Mouse (Mus musculus): ENCODE data around the gene Nid2. TPM values are rescaled to one million over a fixed set of nuclear protein-coding genes. Genes with fewer than 3 reads are reported as not detected.

Gene Nid2
- polyA plus RNA-seq, 1 experiment from 2014 or later, result 1.9 TPM

DNA sequence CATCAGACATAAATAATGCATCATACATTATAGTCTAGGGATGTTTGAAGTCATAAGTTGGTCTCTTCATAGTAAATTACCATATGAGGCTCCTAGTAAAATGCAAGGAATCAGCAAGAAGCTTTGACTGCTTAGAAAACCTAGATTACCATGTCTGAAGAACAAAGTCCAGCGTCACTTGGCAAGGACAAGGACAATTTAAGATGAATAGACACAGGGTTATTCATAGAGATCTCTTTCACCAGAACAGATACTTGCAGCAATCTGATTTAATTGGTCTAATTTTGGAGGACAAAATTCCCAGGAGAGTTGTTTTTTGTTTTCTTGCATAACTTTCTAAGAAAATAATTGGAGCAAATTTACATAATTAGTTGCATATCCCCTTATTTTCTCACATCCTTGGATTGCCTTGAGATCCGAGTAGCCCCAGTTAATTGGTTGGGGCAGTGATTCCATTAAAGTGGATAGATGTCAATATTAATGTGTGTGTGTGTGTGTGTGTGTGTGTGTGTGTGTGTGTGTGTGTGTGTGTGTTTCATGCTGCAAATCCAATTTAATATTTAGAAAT is 30.9 kb upstream of the Nid2 start:
- in situ Hi-C loops (cut with MboI; ENCODE audit: low pct_unique_long_range_greater_than_20kb), result no loop called here
- no peak for TF ChIP-seq CTCF (IDR thresholded peaks at IDR 0.05)
- ATAC-seq, result no peak
- no peaks in the 10 kb centered on the region for H3K27me3 ChIP-seq
- CTCF ChIA-PET, result interaction anchor here (1.1 kb wide), 1 partner anchor 12 kb away, joined by 3 read pairs; no protein-coding TSS in a partner anchor
- DNase-seq (ENCODE audit: low read depth, low spot score), result no peak
- POLR2A ChIA-PET, result interaction anchor here (0.6 to 0.7 kb wide), 2 partner anchors 12 to 465 kb away, joined by 3 read pairs; no protein-coding TSS in a partner anchor

DNA sequence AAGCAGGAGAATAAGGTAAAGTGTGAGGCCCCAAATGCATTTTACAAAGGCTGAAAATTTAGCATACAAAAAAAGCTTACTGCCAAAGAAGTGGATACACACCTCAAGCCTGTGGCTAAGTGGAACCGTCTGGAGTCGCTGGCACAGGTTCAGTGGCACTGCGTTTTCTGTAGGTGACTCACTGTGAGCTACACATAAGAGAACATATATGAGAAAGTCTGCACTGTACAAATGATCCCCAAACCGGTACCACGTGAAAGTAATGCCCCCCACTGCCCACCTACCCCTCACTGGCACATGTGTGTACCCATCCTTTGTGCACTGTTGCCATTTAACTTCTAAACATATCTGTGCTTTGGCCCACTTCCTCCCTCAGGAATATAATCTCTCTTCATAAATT is 22.8 kb upstream of the Nid2 start:
- no peaks in the 10 kb centered on the region for H3K27me3 ChIP-seq
- POLR2A ChIA-PET, result no interaction called here
- no peak for DNase-seq (ENCODE audit: low read depth, low spot score)
- in situ Hi-C loops (cut with MboI; ENCODE audit: low pct_unique_long_range_greater_than_20kb), result no loop called here
- TF ChIP-seq CTCF (IDR thresholded peaks at IDR 0.05), result no peak
- CTCF ChIA-PET, result no interaction called here
- no peak for ATAC-seq

DNA sequence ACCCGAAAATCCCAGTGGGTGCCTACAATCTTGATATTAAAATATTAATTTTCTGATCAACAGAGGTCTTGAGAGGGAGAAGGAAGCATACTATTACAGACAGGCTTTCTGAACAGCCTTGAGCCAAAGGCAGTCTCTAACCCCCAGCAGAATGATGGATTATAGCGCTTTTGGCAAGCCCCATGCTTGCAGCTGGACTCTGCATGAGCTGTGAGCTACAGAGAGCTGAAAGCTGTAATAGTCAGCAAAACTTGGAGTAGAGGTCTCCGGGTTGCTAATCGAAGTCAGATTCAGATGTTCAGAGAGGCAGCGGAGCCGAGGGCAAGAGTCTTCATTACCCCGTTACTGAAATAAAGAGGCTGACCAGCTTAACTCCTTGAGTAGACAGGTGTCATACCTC is 22.3 kb upstream of the Nid2 start:
- ATAC-seq, result no peak
- ChIA-PET POLR2A (no interaction called here), CTCF (no interaction called here)
- TF ChIP-seq CTCF (IDR thresholded peaks at IDR 0.05), result no peak
- in situ Hi-C loops (cut with MboI; ENCODE audit: low pct_unique_long_range_greater_than_20kb), result no loop called here
- no peak for DNase-seq (ENCODE audit: low read depth, low spot score)
- no peaks in the 10 kb centered on the region for H3K27me3 ChIP-seq

DNA sequence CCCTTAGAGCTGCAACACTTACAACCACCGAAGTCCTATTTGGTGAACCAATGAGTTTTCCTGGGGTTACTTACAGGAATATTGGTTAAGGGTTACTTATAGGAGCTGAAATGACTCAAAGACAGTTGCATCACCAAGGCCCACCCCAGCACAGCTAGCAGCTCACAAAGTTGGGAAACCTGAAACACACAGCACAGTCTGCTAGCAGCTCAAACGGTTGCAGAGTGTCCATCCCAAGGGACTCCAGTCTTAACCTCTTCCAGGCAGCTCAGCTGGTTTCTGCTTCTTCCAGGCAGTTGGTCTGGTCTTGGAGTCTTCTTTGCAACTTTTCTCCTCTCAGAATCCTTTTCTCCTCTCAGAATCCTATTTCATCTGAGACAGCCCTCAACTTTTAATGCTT is 19.0 kb upstream of the Nid2 start:
- TF ChIP-seq CTCF (IDR thresholded peaks at IDR 0.05), result no peak
- in situ Hi-C loops (cut with MboI; ENCODE audit: low pct_unique_long_range_greater_than_20kb), result no loop called here
- POLR2A ChIA-PET, result no interaction called here
- CTCF ChIA-PET, result interaction anchor here (0.9 to 1.6 kb wide), 4 partner anchors 8 to 19 kb away, joined by 3 to 4 read pairs (median 3); no protein-coding TSS in a partner anchor
- ATAC-seq (no peak), DNase-seq (ENCODE audit: low read depth, low spot score) (no peak)
- no peaks in the 10 kb centered on the region for H3K27me3 ChIP-seq

DNA sequence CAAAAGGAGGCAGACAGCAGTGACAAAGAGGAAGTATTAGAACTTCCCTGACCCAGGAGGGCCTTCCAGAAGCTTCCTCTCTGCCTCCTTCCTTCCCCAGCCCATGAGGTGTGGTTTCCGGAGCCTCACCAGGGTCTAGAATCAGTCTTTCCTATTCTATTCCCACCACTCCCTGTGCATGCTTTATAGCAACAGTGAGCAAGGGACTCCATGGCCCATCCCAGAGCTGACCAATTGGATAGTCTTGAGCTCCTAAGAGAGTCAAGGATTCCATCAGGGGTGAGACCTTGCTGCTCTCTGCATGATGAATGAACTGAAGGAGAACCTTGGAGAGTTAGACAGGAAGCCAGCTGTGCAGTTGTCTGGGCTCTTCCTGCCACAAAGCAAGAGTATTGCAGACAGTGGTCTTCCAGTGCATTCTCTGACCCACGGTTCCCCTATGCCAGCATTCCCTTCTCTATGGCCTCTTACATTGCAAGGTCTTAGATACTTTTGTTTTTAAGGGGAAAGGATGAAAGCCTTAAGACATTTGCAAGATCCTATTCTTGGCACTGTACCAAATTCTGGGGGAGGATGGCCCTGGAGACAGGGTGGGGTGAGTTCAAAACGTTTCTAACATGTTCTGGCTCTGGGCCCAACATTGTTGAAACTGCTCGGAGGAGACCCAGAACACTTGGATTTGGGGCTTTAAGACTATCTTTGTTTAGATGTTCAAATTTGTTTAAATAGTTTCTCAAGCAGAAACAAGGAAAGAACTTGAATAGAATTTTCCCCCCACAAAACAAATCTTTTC is 17.4 kb upstream of the Nid2 start:
- ChIA-PET POLR2A (no interaction called here), CTCF (interaction anchor here (0.7 to 1.5 kb wide), 2 partner anchors 21 to 86 kb away, joined by 3 read pairs; no protein-coding TSS in a partner anchor)
- ATAC-seq (no peak), DNase-seq (ENCODE audit: low read depth, low spot score) (no peak)
- in situ Hi-C loops (cut with MboI; ENCODE audit: low pct_unique_long_range_greater_than_20kb), result no loop called here
- no peak for TF ChIP-seq CTCF (IDR thresholded peaks at IDR 0.05)
- no peaks in the 10 kb centered on the region for H3K27me3 ChIP-seq

DNA sequence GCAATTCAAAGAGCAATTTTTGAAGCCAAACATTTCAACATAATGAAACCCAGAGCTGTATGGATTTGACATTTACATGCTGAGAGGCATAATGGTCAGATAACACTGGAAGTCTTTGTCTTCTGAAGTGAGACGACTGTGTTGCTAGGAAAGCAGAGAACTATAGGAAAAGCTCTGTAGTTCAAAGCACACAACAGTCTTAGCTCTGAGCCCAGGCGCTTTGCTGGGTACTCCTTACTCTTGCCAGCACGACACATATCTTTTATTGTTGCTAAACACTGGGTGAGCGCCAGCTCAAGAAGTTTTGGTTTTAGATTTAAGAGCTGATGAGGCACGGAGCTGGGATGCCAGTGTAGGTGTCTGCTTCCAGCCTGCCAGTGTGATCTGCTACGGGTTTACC is 15.8 kb upstream of the Nid2 start:
- in situ Hi-C loops (cut with MboI; ENCODE audit: low pct_unique_long_range_greater_than_20kb), result no loop called here
- ChIA-PET CTCF (interaction anchor here (1.2 kb wide), 1 partner anchor 28 kb away, joined by 3 read pairs; no protein-coding TSS in a partner anchor), POLR2A (no interaction called here)
- ATAC-seq (no peak), DNase-seq (ENCODE audit: low read depth, low spot score) (no peak)
- H3K27me3 ChIP-seq, result no peaks in the 10 kb centered on the region
- TF ChIP-seq CTCF (IDR thresholded peaks at IDR 0.05), result no peak

DNA sequence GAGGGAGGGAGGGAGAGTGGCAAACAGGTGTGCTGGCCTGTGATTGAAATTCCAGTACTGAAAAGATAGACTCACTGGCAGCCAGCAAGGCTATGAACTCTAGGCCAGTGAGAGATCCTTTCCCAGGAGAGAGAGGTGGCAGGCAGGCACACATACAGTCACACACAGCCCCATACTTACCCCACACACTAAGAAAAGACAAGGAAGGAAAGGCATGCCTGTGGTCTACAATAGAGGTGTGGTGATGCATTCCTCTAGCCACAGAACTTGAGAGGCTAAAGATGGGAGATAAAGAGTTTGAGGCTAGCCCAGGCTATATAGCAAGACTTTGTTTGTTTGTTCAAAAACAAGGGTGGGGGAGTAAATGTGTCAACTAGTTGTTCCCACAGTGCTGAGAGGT is 13.5 kb upstream of the Nid2 start:
- ATAC-seq (peak; percentile 86), DNase-seq (ENCODE audit: low read depth, low spot score) (no peak)
- CTCF ChIA-PET, result interaction anchor here (1.4 kb wide), 1 partner anchor 82 kb away, joined by 3 read pairs; no protein-coding TSS in a partner anchor
- no peaks in the 10 kb centered on the region for H3K27me3 ChIP-seq
- in situ Hi-C loops (cut with MboI; ENCODE audit: low pct_unique_long_range_greater_than_20kb), result no loop called here
- no peak for TF ChIP-seq CTCF (IDR thresholded peaks at IDR 0.05)
- POLR2A ChIA-PET, result interaction anchor here (0.5 kb wide), 1 partner anchor 124 kb away, joined by 4 read pairs; no protein-coding TSS in a partner anchor

DNA sequence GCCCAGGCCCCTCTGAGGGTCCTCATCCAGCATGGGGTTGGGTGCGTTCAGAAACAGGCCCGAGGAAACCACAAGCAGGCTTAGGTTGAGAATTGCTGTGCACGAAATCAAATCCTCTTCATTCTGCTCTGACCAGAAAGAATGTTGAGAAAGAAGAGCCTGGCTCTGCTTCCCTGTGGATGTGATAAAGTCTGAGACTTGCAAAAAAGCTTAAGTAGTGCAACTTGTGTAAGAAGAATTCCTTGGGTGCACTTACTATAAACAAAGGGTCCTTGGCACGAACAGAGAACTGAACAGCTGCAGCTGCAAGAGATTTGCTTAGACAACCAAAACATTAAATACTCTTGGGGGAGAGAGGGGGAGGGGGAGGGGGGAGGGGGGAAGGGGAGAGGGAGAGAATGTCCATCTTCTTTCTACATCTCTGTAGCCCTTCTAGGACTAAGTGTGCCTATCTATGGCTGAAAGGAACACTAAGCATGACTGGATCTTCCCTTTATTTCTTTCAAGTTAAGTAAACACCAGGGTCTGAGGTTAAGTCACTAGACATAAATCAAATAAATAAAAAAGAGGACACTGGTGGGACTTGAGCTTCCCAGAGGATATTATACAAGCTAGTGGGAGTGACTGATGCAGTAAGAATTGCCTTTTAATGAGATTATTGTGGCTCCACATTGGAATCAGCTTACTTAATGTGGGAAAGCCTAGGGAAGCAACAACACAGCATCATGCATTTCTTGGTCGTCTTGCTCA is 12.8 kb upstream of the Nid2 start:
- H3K27me3 ChIP-seq, result no peaks in the 10 kb centered on the region
- CTCF ChIA-PET, result interaction anchor here (0.8 to 2.4 kb wide), 6 partner anchors 15 to 81 kb away, joined by 3 to 8 read pairs (median 3); no protein-coding TSS in a partner anchor
- TF ChIP-seq CTCF (IDR thresholded peaks at IDR 0.05), result no peak
- peak; percentile 68 for DNase-seq (ENCODE audit: low read depth, low spot score)
- POLR2A ChIA-PET, result interaction anchor here (0.5 to 1.2 kb wide), 4 partner anchors 18 to 123 kb away, joined by 3 to 4 read pairs (median 4); no protein-coding TSS in a partner anchor
- in situ Hi-C loops (cut with MboI; ENCODE audit: low pct_unique_long_range_greater_than_20kb), result no loop called here
- ATAC-seq, result peak; percentile 61

DNA sequence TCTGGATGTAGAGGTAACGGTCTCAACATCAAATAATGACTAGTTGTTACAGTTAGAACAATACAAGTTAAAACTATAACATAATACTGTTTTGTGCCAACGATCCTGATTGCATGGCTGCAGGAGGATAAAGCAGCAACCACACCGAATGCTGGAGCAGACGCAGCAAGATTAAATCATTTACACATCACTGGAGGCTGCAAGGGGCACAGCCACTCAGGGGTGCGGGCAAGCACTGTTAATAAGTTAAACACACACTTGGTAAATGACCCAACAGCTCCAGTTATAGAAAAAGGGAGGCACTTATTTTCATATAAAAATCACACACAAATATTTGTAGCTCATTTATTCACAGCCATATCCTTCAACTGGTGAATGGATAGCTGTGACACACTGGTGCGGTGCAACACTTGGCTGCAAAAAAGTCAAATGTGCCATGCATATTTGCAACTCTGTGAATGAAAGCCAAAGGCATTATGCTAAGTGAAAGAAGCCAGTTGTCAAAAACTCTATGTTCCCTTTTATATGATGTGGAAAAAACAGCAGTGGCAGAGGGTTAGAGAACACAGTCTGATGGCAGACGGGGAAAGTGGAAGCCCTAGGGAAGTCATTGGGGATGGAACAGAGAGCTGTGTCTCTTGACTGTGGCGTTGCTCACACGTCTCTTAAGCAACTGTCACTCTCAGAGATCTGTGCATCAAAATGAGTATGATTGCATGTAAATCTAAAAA is 11.5 kb upstream of the Nid2 start:
- ChIA-PET POLR2A (interaction anchor here (0.8 to 1.3 kb wide), 2 partner anchors 32 to 49 kb away, joined by 3 read pairs; no protein-coding TSS in a partner anchor), CTCF (interaction anchor here (0.9 to 2.4 kb wide), 11 partner anchors 13 to 328 kb away, joined by 3 to 8 read pairs (median 3); no protein-coding TSS in a partner anchor)
- in situ Hi-C loops (cut with MboI; ENCODE audit: low pct_unique_long_range_greater_than_20kb), result no loop called here
- no peak for DNase-seq (ENCODE audit: low read depth, low spot score)
- H3K27me3 ChIP-seq, result no peaks in the 10 kb centered on the region
- no peak for TF ChIP-seq CTCF (IDR thresholded peaks at IDR 0.05)
- peak; percentile 37 for ATAC-seq
